Mouse (Mus musculus): ENCODE measurements around the gene Sct.

DNA sequence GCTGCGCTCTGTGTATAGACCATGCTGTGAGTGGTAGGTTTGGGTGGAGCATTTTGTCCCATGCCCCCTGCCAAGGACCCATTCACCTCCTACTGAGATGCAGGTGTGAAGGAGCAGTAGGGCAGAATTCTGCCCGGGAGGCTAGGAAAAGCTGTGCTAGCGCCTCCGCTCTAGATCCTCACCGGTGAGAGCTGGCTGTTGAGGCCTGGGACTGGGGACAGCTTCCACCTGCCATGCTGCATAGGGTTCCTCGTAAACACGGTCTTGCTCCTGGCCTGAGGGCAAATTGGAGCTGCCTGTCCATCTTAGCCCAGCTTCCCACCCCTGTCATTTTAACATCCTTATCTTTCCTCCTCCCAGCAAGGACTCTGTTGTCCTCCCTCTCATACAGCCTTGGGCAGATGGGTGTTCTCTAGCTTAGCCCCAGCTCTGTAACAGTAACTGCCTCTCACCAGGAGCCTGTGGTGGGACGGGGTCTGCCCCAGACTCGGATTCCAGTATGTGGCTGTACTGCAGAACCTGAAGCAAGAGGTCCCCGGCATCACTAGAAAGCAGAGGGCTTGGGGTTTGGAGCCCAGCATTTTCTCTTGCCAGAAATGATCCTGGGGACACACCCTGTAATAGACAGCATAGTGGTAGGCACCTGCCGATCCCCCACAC, 14.8 kb downstream of the Sct start:
- TF ChIP-seq CTCF (IDR thresholded peaks at IDR 0.05; ENCODE audit: insufficient read depth, low read depth, low read length) (no peak), POLR2A (IDR thresholded peaks at IDR 0.05; ENCODE audit: insufficient read depth, low read depth, low read length) (no peak)

Measured in olfactory bulb, adult 2 months (tissue).